8 mouse cellular contexts compared by ENCODE assay signal in the genomic region with DNA sequence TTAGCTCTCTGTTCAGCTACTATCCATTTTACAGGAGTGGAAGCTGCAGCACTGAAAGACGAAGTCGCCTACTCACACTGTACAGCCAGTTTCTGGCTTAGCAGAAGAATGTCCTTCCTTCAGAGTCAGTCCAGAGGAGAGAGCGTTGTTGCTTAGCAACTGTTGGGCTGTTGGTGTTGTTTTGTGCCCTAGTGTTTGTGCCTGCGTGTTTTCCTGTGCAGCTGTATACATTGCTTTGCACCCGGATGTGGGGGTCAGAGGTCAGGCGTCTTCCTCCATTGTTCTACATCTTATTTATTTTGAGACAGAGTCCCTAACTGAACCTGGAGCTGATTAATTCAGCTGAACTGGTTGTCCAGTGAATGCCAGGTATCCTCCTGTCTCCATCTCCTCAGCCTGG. TPM values are rescaled to one million over a fixed set of nuclear protein-coding genes. Genes with fewer than 3 reads are reported as not detected.
DNase-seq lines count a peak whose midpoint lies in the region; ATAC-seq lines count a peak whose summit lies in the region.

No protein-coding gene starts in this region.

- H3K27me3 ChIP-seq in kidney, embryonic 14.5 days (ENCODE audit: control insufficient read depth, insufficient read depth, low read length) = no peaks in the 10 kb centered on the region
- peaks cover 3% of the 10 kb centered on the region; the same call in 1 of the 2 replicates for H3K27me3 ChIP-seq in hindbrain, embryonic 13.5 days

- H3K36me3 ChIP-seq in kidney, embryonic 14.5 days (ENCODE audit: control insufficient read depth, insufficient read depth, low read length) = no peaks in the 10 kb centered on the region
- no peaks in the 10 kb centered on the region; the same call in 1 of the 2 replicates for H3K36me3 ChIP-seq in hindbrain, embryonic 13.5 days

- WGBS in kidney, embryonic 14.5 days = 54% methylated on average over 6 of the region's 6 CpGs
- WGBS in hindbrain, embryonic 13.5 days = 36% methylated on average over 6 of the region's 6 CpGs

- H3K9ac ChIP-seq in kidney, embryonic 14.5 days (ENCODE audit: low read depth, low read length) = no peak overlapping the region
- H3K9ac ChIP-seq in hindbrain, embryonic 13.5 days = no peak overlapping the region

- H3K4me2 ChIP-seq in kidney, embryonic 14.5 days (replicated peaks; ENCODE audit: low read depth, low read length) = peak overlapping the region; percentile 93; the same call in 1 of the 2 replicates
- H3K4me2 ChIP-seq in hindbrain, embryonic 13.5 days = peak overlapping the region; percentile 75

- H3K4me1 ChIP-seq in kidney, embryonic 14.5 days (ENCODE audit: control insufficient read depth, insufficient read depth, low read length) = peaks cover 5% of the 10 kb centered on the region; the same call in 1 of the 2 replicates
- peaks cover 25% of the 10 kb centered on the region for H3K4me1 ChIP-seq in hindbrain, embryonic 13.5 days (replicated peaks)

- ATAC-seq in kidney, embryonic 14.5 days (ENCODE audit: low FRiP score, low TSS enrichment) = no peak
- ATAC-seq in hindbrain, embryonic 13.5 days (ENCODE audit: low FRiP score) = no peak

- DNase-seq in kidney, adult 18-20 months = no peak
- peak; percentile 63 for DNase-seq in embryo, embryonic 10 days (ENCODE audit: low spot score)
- DNase-seq in lung, postnatal 10 days = peak; percentile 86
- DNase-seq in left cerebral cortex, adult 11 months (ENCODE audit: low spot score) = no peak
- no peak for DNase-seq in ovary, adult 18-20 months (ENCODE audit: low spot score)
- no peak for DNase-seq in frontal cortex, adult 2 months (ENCODE audit: extremely low spot score in 1 of 2, low spot score in 1 of 2)

- H3K4me3 ChIP-seq in kidney, embryonic 14.5 days (ENCODE audit: low read length) = no peak overlapping the region
- peak overlapping the region; percentile 52; the same call in 1 of the 2 replicates for H3K4me3 ChIP-seq in hindbrain, embryonic 13.5 days

- peaks cover 5% of the 10 kb centered on the region; the same call in 1 of the 2 replicates for H3K9me3 ChIP-seq in kidney, embryonic 14.5 days (ENCODE audit: control insufficient read depth, low read length)
- H3K9me3 ChIP-seq in hindbrain, embryonic 13.5 days = no peaks in the 10 kb centered on the region

- H3K27ac ChIP-seq in kidney, embryonic 14.5 days (ENCODE audit: low read depth, low read length) = no peak overlapping the region
- H3K27ac ChIP-seq in hindbrain, embryonic 13.5 days = no peak overlapping the region

RNA-seq across cellular contexts. Expression of gene Ifnar1, which starts 18.5 kb away (rescaled TPM):
- 37.8 and 69.6 TPM in 2 replicates for polyA plus RNA-seq in kidney, embryonic 14.5 days (2014; fragmentation: Nextera tagmentation; extraction: Ambion mirVana)
- 48.4 and 53.5 TPM in 2 replicates for polyA plus RNA-seq in hindbrain, embryonic 13.5 days (2015; fragmentation: Nextera tagmentation; extraction: Ambion mirVana)
- 34.4 and 37.8 TPM in 2 replicates for polyA plus RNA-seq in frontal cortex, adult 2 months (2012; rRNA removed)

Comparison
In these comparisons a context has a peak if more than half of its experiments do, and no peak if none do; other contexts are left out.
1. DNase-seq: peak in embryo, embryonic 10 days (single experiment) and lung, postnatal 10 days (single experiment); none in kidney, adult 18-20 months (single experiment), left cerebral cortex, adult 11 months (single experiment), ovary, adult 18-20 months (single experiment) and frontal cortex, adult 2 months (0 of 2).